Mouse (Mus musculus): Measurements from ENCODE around the gene Rasa2. TPM values are rescaled to one million over a fixed set of nuclear protein-coding genes. Genes with fewer than 3 reads are reported as not detected.

The Rasa2 gene
- polyA plus RNA-seq, 1 experiment from 2014 or later = 18.9 TPM

- Histone ChIP-seq H3K27me3 (ENCODE audit: control insufficient read depth, insufficient read depth, low read length) (no peaks in the 10 kb centered on the region), H3K4me2 (replicated peaks; ENCODE audit: low read depth, low read length) (no peak overlapping the region), H3K27ac (ENCODE audit: low read depth, low read length) (no peak overlapping the region), H3K36me3 (ENCODE audit: control insufficient read depth, insufficient read depth, low read length) (no peaks in the 10 kb centered on the region), H3K4me1 (ENCODE audit: control insufficient read depth, insufficient read depth, low read length) (no peaks in the 10 kb centered on the region), H3K4me3 (ENCODE audit: low read length) (no peak overlapping the region), H3K9ac (ENCODE audit: low read depth, low read length) (no peak overlapping the region), H3K9me3 (ENCODE audit: control insufficient read depth, low read length) (no peaks in the 10 kb centered on the region)
- no peak for ATAC-seq (ENCODE audit: low FRiP score, low TSS enrichment)
- WGBS = 76% methylated on average over 4 of the region's 4 CpGs
These were observed 12.8 kb downstream of the Rasa2 start for GRCm38 (mm10) chr9:96618448-96619176.

GRCm38 (mm10) chr9:96612297-96612696 lies 19.1 kb downstream of the Rasa2 start:
- Histone ChIP-seq H3K4me1 (ENCODE audit: control insufficient read depth, insufficient read depth, low read length) (peaks cover 3% of the 10 kb centered on the region; the same call in 1 of the 2 replicates), H3K4me3 (ENCODE audit: low read length) (no peak overlapping the region), H3K9me3 (ENCODE audit: control insufficient read depth, low read length) (peaks cover 8% of the 10 kb centered on the region; the same call in 1 of the 2 replicates), H3K27ac (ENCODE audit: low read depth, low read length) (no peak overlapping the region), H3K9ac (ENCODE audit: low read depth, low read length) (no peak overlapping the region), H3K27me3 (ENCODE audit: control insufficient read depth, insufficient read depth, low read length) (no peaks in the 10 kb centered on the region), H3K4me2 (replicated peaks; ENCODE audit: low read depth, low read length) (no peak overlapping the region), H3K36me3 (ENCODE audit: control insufficient read depth, insufficient read depth, low read length) (peaks cover 8% of the 10 kb centered on the region)
- ATAC-seq (ENCODE audit: low FRiP score, low TSS enrichment) = no peak
- WGBS = 72% methylated on average over 3 of the region's 3 CpGs

GRCm38 (mm10) chr9:96611693-96612293 lies 19.6 kb downstream of the Rasa2 start:
- Histone ChIP-seq H3K4me2 (replicated peaks; ENCODE audit: low read depth, low read length) (no peak overlapping the region), H3K4me3 (ENCODE audit: low read length) (no peak overlapping the region), H3K9ac (ENCODE audit: low read depth, low read length) (no peak overlapping the region), H3K27me3 (ENCODE audit: control insufficient read depth, insufficient read depth, low read length) (no peaks in the 10 kb centered on the region), H3K9me3 (ENCODE audit: control insufficient read depth, low read length) (peaks cover 13% of the 10 kb centered on the region; the same call in 1 of the 2 replicates), H3K36me3 (ENCODE audit: control insufficient read depth, insufficient read depth, low read length) (peaks cover 11% of the 10 kb centered on the region), H3K27ac (ENCODE audit: low read depth, low read length) (no peak overlapping the region), H3K4me1 (ENCODE audit: control insufficient read depth, insufficient read depth, low read length) (peaks cover 3% of the 10 kb centered on the region; the same call in 1 of the 2 replicates)
- no peak for ATAC-seq (ENCODE audit: low FRiP score, low TSS enrichment)
- WGBS = 47% methylated on average over 8 of the region's 8 CpGs

GRCm38 (mm10) chr9:96610813-96611212 lies 20.6 kb downstream of the Rasa2 start:
- Histone ChIP-seq H3K27me3 (ENCODE audit: control insufficient read depth, insufficient read depth, low read length) (no peaks in the 10 kb centered on the region), H3K4me1 (ENCODE audit: control insufficient read depth, insufficient read depth, low read length) (peaks cover 3% of the 10 kb centered on the region; the same call in 1 of the 2 replicates), H3K4me3 (ENCODE audit: low read length) (no peak overlapping the region), H3K4me2 (replicated peaks; ENCODE audit: low read depth, low read length) (no peak overlapping the region), H3K27ac (ENCODE audit: low read depth, low read length) (no peak overlapping the region), H3K9ac (ENCODE audit: low read depth, low read length) (no peak overlapping the region), H3K36me3 (ENCODE audit: control insufficient read depth, insufficient read depth, low read length) (peaks cover 11% of the 10 kb centered on the region), H3K9me3 (ENCODE audit: control insufficient read depth, low read length) (peaks cover 14% of the 10 kb centered on the region; the same call in 1 of the 2 replicates)
- no peak for ATAC-seq (ENCODE audit: low FRiP score, low TSS enrichment)
- WGBS = 86% methylated on average over 2 of the region's 2 CpGs

GRCm38 (mm10) chr9:96603416-96603815 lies 28.0 kb downstream of the Rasa2 start:
- Histone ChIP-seq H3K4me2 (replicated peaks; ENCODE audit: low read depth, low read length) (no peak overlapping the region), H3K4me3 (ENCODE audit: low read length) (no peak overlapping the region), H3K36me3 (ENCODE audit: control insufficient read depth, insufficient read depth, low read length) (peaks cover 17% of the 10 kb centered on the region), H3K27me3 (ENCODE audit: control insufficient read depth, insufficient read depth, low read length) (no peaks in the 10 kb centered on the region), H3K4me1 (ENCODE audit: control insufficient read depth, insufficient read depth, low read length) (no peaks in the 10 kb centered on the region), H3K27ac (ENCODE audit: low read depth, low read length) (no peak overlapping the region), H3K9ac (ENCODE audit: low read depth, low read length) (no peak overlapping the region), H3K9me3 (ENCODE audit: control insufficient read depth, low read length) (peaks cover 14% of the 10 kb centered on the region; the same call in 1 of the 2 replicates)
- no peak for ATAC-seq (ENCODE audit: low FRiP score, low TSS enrichment)
- WGBS = 59% methylated on average over 6 of the region's 6 CpGs

GRCm38 (mm10) chr9:96597899-96598298 lies 33.5 kb downstream of the Rasa2 start:
- no peaks in the 10 kb centered on the region for H3K9me3 ChIP-seq (ENCODE audit: control insufficient read depth, low read length)
- no peak overlapping the region for H3K4me2 ChIP-seq (replicated peaks; ENCODE audit: low read depth, low read length)
- no peak overlapping the region for H3K9ac ChIP-seq (ENCODE audit: low read depth, low read length)
- H3K27me3 ChIP-seq (ENCODE audit: control insufficient read depth, insufficient read depth, low read length) = no peaks in the 10 kb centered on the region
- no peak for ATAC-seq (ENCODE audit: low FRiP score, low TSS enrichment)
- H3K4me3 ChIP-seq (ENCODE audit: low read length) = no peak overlapping the region
- WGBS = 92% methylated on average over 1 of the region's 1 CpGs
- H3K4me1 ChIP-seq (ENCODE audit: control insufficient read depth, insufficient read depth, low read length) = no peaks in the 10 kb centered on the region
- no peak overlapping the region for H3K27ac ChIP-seq (ENCODE audit: low read depth, low read length)
- peaks cover 15% of the 10 kb centered on the region; the same call in 1 of the 2 replicates for H3K36me3 ChIP-seq (ENCODE audit: control insufficient read depth, insufficient read depth, low read length)

- H3K36me3 ChIP-seq (ENCODE audit: control insufficient read depth, insufficient read depth, low read length) = peaks cover 26% of the 10 kb centered on the region
- 93% methylated on average over 11 of the region's 11 CpGs for WGBS
These were observed 38.5 kb downstream of the Rasa2 start for GRCm38 (mm10) chr9:96592670-96593600.

GRCm38 (mm10) chr9:96589346-96589745 lies 42.1 kb downstream of the Rasa2 start:
- H3K27ac ChIP-seq (ENCODE audit: low read depth, low read length) = no peak overlapping the region

More at GRCm38 (mm10) chr9:96592670-96593600, 38.5 kb downstream of the Rasa2 start:
- Histone ChIP-seq H3K27ac (ENCODE audit: low read depth, low read length) (no peak overlapping the region), H3K9ac (ENCODE audit: low read depth, low read length) (no peak overlapping the region), H3K4me1 (ENCODE audit: control insufficient read depth, insufficient read depth, low read length) (no peaks in the 10 kb centered on the region), H3K4me2 (replicated peaks; ENCODE audit: low read depth, low read length) (no peak overlapping the region), H3K27me3 (ENCODE audit: control insufficient read depth, insufficient read depth, low read length) (no peaks in the 10 kb centered on the region), H3K4me3 (ENCODE audit: low read length) (no peak overlapping the region), H3K9me3 (ENCODE audit: control insufficient read depth, low read length) (no peaks in the 10 kb centered on the region)
- no peak for ATAC-seq (ENCODE audit: low FRiP score, low TSS enrichment)

More at GRCm38 (mm10) chr9:96589346-96589745, 42.1 kb downstream of the Rasa2 start:
- H3K4me3 ChIP-seq (ENCODE audit: low read length) = no peak overlapping the region
- H3K36me3 ChIP-seq (ENCODE audit: control insufficient read depth, insufficient read depth, low read length) = peaks cover 17% of the 10 kb centered on the region
- no peaks in the 10 kb centered on the region for H3K27me3 ChIP-seq (ENCODE audit: control insufficient read depth, insufficient read depth, low read length)
- H3K4me2 ChIP-seq (replicated peaks; ENCODE audit: low read depth, low read length) = no peak overlapping the region
- 93% methylated on average over 5 of the region's 5 CpGs for WGBS
- ATAC-seq (ENCODE audit: low FRiP score, low TSS enrichment) = no peak
- H3K4me1 ChIP-seq (ENCODE audit: control insufficient read depth, insufficient read depth, low read length) = no peaks in the 10 kb centered on the region
- no peak overlapping the region for H3K9ac ChIP-seq (ENCODE audit: low read depth, low read length)
- H3K9me3 ChIP-seq (ENCODE audit: control insufficient read depth, low read length) = no peaks in the 10 kb centered on the region
